Mouse (Mus musculus) megakaryocyte, embryonic 14.5 days (primary cell): ENCODE data around the gene Paqr7. TPM values are rescaled to one million over a fixed set of nuclear protein-coding genes. Genes with fewer than 3 reads are reported as not detected.

ENCODE experiments used
- H3K27me3 ChIP-seq: replicated peaks from 2 replicates; pipeline ENCODE3; 2012; ENCODE audit warnings: inconsistent platforms
- H3K36me3 ChIP-seq: replicated peaks from 2 replicates; pipeline ENCODE3; 2012; ENCODE audit warnings: low read length, inconsistent platforms, mixed read lengths
- H3K4me1 ChIP-seq: 2 replicates; pipeline ENCODE4 v1.6.1; 2012; ENCODE audit warnings: inconsistent platforms
- H3K4me3 ChIP-seq: replicated peaks from 2 replicates; pipeline ENCODE3; 2012; ENCODE audit warnings: moderate library complexity, mild to moderate bottlenecking, inconsistent platforms
- H3K9me3 ChIP-seq: 2 replicates; pipeline ENCODE4 v1.6.1; 2012; ENCODE audit warnings: inconsistent platforms
- FLI1 ChIP-seq: IDR thresholded peaks from 2 replicates; pipeline ENCODE4 v1.6.1; 2012; ENCODE audit warnings: low read length, inconsistent platforms, mixed read lengths
- GATA1 ChIP-seq: IDR thresholded peaks from 3 replicates; pipeline ENCODE4 v1.6.1; 2012; ENCODE audit warnings: mixed read lengths, low read length, inconsistent platforms, borderline replicate concordance
- polyA plus RNA-seq: library from polyadenylated mRNA; stranded (reverse); fragments of >175 nt; gene quantifications from 2 replicates; pipeline ENCODE4 v1.2.3, GENCODE M21; 2012; ENCODE audit warnings: low replicate concordance; ENCODE audit not compliant: insufficient read depth

Gene Paqr7
- polyA plus RNA-seq, 1 experiment: 45.9 TPM

GRCm38 (mm10) chr4:134525806-134526205 lies 29.3 kb downstream of the Paqr7 start:
- H3K9me3 ChIP-seq: no peaks in the 10 kb centered on the region
- H3K4me1 ChIP-seq: peaks cover 22% of the 10 kb centered on the region
- TF ChIP-seq GATA1 (no peak), FLI1 (no peak)
- peaks cover 91% of the 10 kb centered on the region for H3K36me3 ChIP-seq
- H3K4me3 ChIP-seq: no peak overlapping the region
- no peaks in the 10 kb centered on the region for H3K27me3 ChIP-seq

- Histone ChIP-seq H3K9me3 (no peaks in the 10 kb centered on the region), H3K27me3 (no peaks in the 10 kb centered on the region), H3K4me3 (no peak overlapping the region), H3K4me1 (peaks cover 25% of the 10 kb centered on the region), H3K36me3 (peaks cover 92% of the 10 kb centered on the region)
- no peak for TF ChIP-seq FLI1
- TF ChIP-seq GATA1: no peak
These were observed 29.7 kb downstream of the Paqr7 start for GRCm38 (mm10) chr4:134526220-134526619.

DNA sequence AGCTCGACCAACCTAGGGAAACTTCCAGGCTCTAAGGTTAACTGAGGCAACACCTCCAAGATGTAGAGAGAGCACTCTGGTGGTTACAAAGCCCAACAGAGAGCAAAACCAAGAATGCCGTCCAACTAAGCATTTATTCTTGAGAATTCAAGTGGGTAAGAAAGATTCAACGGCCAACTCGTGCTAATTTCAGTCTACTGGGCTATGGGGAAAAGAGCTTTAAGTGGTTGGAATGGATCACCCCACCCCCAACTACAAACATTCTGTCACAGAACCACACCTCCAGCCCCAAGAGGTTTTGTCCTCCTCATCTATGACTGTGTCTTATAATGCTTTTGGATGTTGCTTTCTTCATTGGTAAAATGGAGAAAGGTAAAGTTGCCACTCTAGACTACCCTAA lies 36.4 kb downstream of the Paqr7 start:
- peaks cover 54% of the 10 kb centered on the region for H3K4me1 ChIP-seq
- no peaks in the 10 kb centered on the region for H3K9me3 ChIP-seq
- peaks cover 42% of the 10 kb centered on the region for H3K36me3 ChIP-seq
- TF ChIP-seq FLI1 (no peak), GATA1 (no peak)
- peak overlapping the region; percentile 80 for H3K4me3 ChIP-seq
- H3K27me3 ChIP-seq: no peaks in the 10 kb centered on the region

- H3K27me3 ChIP-seq: no peaks in the 10 kb centered on the region
- H3K9me3 ChIP-seq: no peaks in the 10 kb centered on the region
- peaks cover 54% of the 10 kb centered on the region for H3K4me1 ChIP-seq
- peaks cover 37% of the 10 kb centered on the region for H3K36me3 ChIP-seq
- peak overlapping the region; percentile 97 for H3K4me3 ChIP-seq
- TF ChIP-seq FLI1: no peak
- no peak for TF ChIP-seq GATA1
These were observed 36.9 kb downstream of the Paqr7 start for GRCm38 (mm10) chr4:134533421-134533820.

- Histone ChIP-seq H3K9me3 (no peaks in the 10 kb centered on the region), H3K4me1 (peaks cover 54% of the 10 kb centered on the region), H3K4me3 (peak overlapping the region; percentile 97), H3K36me3 (peaks cover 35% of the 10 kb centered on the region), H3K27me3 (peaks cover 3% of the 10 kb centered on the region)
- TF ChIP-seq GATA1 (no peak), FLI1 (no peak)
These were observed 37.8 kb downstream of the Paqr7 start for GRCm38 (mm10) chr4:134534124-134534886.

DNA sequence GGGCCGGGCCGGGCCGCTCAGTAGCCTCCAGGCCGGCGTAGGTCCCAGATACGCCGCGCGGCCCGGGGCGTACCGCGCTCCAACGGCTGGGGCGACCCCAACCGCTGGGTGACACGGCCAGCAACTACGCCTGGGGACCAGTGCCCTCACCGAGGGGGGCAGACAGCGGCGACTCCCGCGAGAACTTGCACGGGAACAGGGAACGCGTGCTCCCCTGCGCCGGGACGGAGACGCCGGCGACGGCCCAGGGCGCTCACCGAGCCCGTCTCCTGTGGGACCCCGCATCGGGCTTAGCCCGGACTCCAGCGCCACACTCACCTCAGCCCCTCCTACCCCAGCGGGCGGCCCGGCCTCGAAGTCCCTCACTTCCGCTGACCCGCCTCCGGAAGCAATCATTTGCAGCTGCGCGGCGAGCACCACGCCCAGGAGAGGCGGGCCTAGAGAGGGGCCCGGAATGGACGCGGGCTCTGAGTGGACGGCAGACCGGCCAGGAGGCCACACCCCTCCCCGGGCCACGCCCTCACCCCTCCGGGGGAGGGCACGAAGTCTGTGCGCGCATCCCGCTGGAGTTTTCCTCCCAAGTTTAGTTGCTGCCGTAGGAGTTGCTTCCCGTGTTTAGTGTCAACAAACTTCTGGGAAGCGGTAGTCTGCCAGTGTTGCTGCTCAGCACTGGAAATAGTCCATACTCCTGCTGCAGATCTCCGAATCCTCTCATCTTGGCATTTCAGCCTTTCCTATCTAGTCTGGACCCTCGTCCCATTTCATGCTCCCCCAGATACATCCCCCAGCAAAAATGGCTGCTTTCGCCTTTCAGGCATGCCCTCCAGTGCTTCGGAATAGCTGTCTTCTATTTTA lies 38.7 kb downstream of the Paqr7 start, which contains the start of gene Mtfr1l:
Mtfr1l (minus strand) TSS at position 456 of the 855 bp plus-strand sequence.
- Histone ChIP-seq H3K27me3 (peaks cover 3% of the 10 kb centered on the region), H3K9me3 (no peaks in the 10 kb centered on the region), H3K36me3 (peaks cover 35% of the 10 kb centered on the region), H3K4me1 (peaks cover 52% of the 10 kb centered on the region), H3K4me3 (peak within 1 kb of the TSS; percentile 97)
- TF ChIP-seq GATA1 (no peak), FLI1 (no peak)

- TF ChIP-seq GATA1 (no peak), FLI1 (no peak)
- H3K4me1 ChIP-seq: peaks cover 48% of the 10 kb centered on the region
- H3K4me3 ChIP-seq: peak overlapping the region; percentile 97
- H3K27me3 ChIP-seq: peaks cover 3% of the 10 kb centered on the region
- H3K36me3 ChIP-seq: peaks cover 35% of the 10 kb centered on the region
- no peaks in the 10 kb centered on the region for H3K9me3 ChIP-seq
These were observed 39.3 kb downstream of the Paqr7 start for GRCm38 (mm10) chr4:134535787-134536151.

- no peaks in the 10 kb centered on the region for H3K9me3 ChIP-seq
- no peak for TF ChIP-seq GATA1
- no peak for TF ChIP-seq FLI1
- H3K4me1 ChIP-seq: peaks cover 27% of the 10 kb centered on the region
- peaks cover 5% of the 10 kb centered on the region for H3K27me3 ChIP-seq
- no peak overlapping the region for H3K4me3 ChIP-seq
- H3K36me3 ChIP-seq: peaks cover 49% of the 10 kb centered on the region
These were observed 42.6 kb downstream of the Paqr7 start for GRCm38 (mm10) chr4:134538997-134539580.

GRCm38 (mm10) chr4:134542726-134543125 lies 46.2 kb downstream of the Paqr7 start:
- H3K9me3 ChIP-seq: no peaks in the 10 kb centered on the region
- H3K4me1 ChIP-seq: peaks cover 19% of the 10 kb centered on the region
- peaks cover 26% of the 10 kb centered on the region for H3K27me3 ChIP-seq
- TF ChIP-seq GATA1 (no peak), FLI1 (no peak)
- H3K36me3 ChIP-seq: peaks cover 82% of the 10 kb centered on the region
- no peak overlapping the region for H3K4me3 ChIP-seq
